Mouse (Mus musculus) heart, embryonic 14.5 days (tissue): ENCODE results near the gene Ube2h. TPM values are rescaled to one million over a fixed set of nuclear protein-coding genes. Genes with fewer than 3 reads are reported as not detected.

Experiments
- ATAC-seq: fragments of 200-750 bp; cut with Nextera tagmentation; 2 replicates; pipeline ENCODE4 v1.8.0; 2017; ENCODE audit warnings: low read depth, moderate TSS enrichment; ENCODE audit not compliant: insufficient number of reproducible peaks, insufficient read depth, low FRiP score
- H3K27ac ChIP-seq, 2 experiments: fragments of 200-500 bp in 1 of 2; fragments of 300-500 bp in 1 of 2; sonication (generic) in 1 of 2; replicated peaks in 1 of 2; 2 replicates each; pipeline ENCODE4 v1.5.1; 2012 to 2014; ENCODE audit warnings: low read depth in 2 of 2, low read length in 2 of 2, control low read depth in 1 of 2, mild to moderate bottlenecking in 1 of 2, mixed read lengths in 1 of 2; ENCODE audit not compliant: control insufficient read depth in 1 of 2, insufficient read depth in 1 of 2
- H3K27me3 ChIP-seq: fragments of 300-500 bp; sonication (generic); 2 replicates; pipeline ENCODE4 v1.6.1; 2014; ENCODE audit warnings: mild to moderate bottlenecking, low read length, control low read depth; ENCODE audit not compliant: control insufficient read depth, insufficient read depth
- H3K36me3 ChIP-seq: fragments of 300-500 bp; sonication (generic); 2 replicates; pipeline ENCODE4 v1.6.1; 2014; ENCODE audit warnings: mild to moderate bottlenecking, control low read depth, low read length, mixed read lengths; ENCODE audit not compliant: control insufficient read depth, insufficient read depth
- H3K4me1 ChIP-seq, 2 experiments: fragments of 200-500 bp in 1 of 2; fragments of 300-500 bp in 1 of 2; sonication (generic) in 1 of 2; 2 replicates each; pipeline ENCODE4 v1.6.1; 2012 to 2014; ENCODE audit warnings: low read length in 2 of 2, control low read depth in 1 of 2, mixed read lengths in 1 of 2; ENCODE audit not compliant: control insufficient read depth in 2 of 2, insufficient read depth in 2 of 2
- H3K4me2 ChIP-seq: fragments of 300-500 bp; sonication (generic); 2 replicates; pipeline ENCODE4 v1.6.1; 2014; ENCODE audit warnings: mild to moderate bottlenecking, low read length
- H3K4me3 ChIP-seq, 2 experiments: fragments of 200-500 bp in 1 of 2; fragments of 300-500 bp in 1 of 2; sonication (generic) in 1 of 2; 2 replicates each; pipeline ENCODE4 v1.5.1; 2012 to 2014; ENCODE audit warnings: low read length in 2 of 2, mild to moderate bottlenecking in 2 of 2, control low read depth in 1 of 2, low read depth in 1 of 2, moderate library complexity in 1 of 2; ENCODE audit not compliant: control insufficient read depth in 1 of 2, insufficient read depth in 1 of 2
- H3K9ac ChIP-seq: fragments of 300-500 bp; sonication (generic); 2 replicates; pipeline ENCODE4 v1.6.1; 2014; ENCODE audit warnings: mild to moderate bottlenecking, low read length
- H3K9me3 ChIP-seq: fragments of 300-500 bp; sonication (generic); 2 replicates; pipeline ENCODE4 v1.6.1; 2016; ENCODE audit warnings: low read length, control low read depth; ENCODE audit not compliant: control insufficient read depth
- WGBS: fragments of 180-500 bp; shearing (Covaris S2); extraction: QIAGEN DNeasy Blood & Tissue Kit; methylation state at CpG from one replicate; pipeline ENCODE4 v1.1.7; 2014; 5-methylcytosine and 5-hydroxymethylcytosine counted together
- polyA plus RNA-seq: library from polyadenylated mRNA; unstranded; fragments of >200 nt; fragmentation: Nextera tagmentation; extraction: Ambion mirVana; gene quantifications from 2 replicates; pipeline ENCODE4 v1.2.1, GENCODE M21; 2014

The Ube2h gene
- polyA plus RNA-seq, 1 experiment from 2014 or later, result 65.7 TPM

DNA sequence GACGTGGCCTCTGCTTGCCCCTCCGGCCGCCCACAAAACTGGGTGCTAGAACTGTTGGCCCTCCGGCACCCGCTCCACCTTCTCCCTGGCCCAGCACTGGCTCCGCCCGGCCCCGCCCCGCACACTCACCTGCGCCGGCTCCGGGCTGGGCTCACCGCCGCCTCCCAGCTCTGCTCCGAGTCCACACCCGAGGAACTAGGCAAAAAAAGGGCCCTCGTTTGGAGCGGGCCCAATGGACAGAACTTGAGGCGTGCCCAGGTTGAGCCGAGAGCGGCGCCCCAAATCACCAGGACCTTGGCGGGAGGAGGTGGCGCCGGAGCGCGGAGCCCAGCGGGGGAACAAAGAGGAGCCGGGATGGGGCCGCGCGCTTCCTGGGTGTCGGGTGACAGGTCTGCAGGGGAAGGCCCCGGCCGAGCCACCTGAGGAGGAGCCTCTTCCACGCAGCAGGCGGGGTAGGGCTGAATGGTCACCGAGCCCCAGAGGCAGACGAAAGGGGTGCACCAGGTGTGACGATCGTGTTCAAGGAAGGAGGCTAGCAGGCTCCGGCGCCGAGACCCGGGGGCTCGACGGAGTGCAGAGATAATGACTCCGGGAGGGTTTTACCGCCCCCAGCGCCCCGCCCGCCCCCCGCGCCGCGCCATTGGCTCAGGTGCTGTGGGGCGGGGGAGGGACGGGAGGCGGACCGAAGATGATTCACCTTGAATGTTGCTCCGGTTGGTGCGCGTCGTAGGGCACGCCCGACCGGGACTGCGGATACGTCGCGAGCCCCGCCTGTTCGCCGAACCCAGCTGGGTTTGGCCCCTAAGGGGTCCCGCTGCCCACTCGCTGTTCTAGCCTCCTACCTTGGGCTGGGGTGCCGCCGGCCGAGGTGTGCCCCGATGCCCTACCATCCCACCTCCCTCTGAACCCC lies 130.5 kb downstream of the Ube2h start:
- Histone ChIP-seq H3K4me1 (peaks cover 15 to 35% of the 10 kb centered on the region in 2 experiments; a peak in 3 of 4 replicates), H3K9me3 (no peaks in the 10 kb centered on the region), H3K9ac (peak overlapping the region; percentile 34; the same call in 1 of the 2 replicates), H3K27ac (no peak overlapping the region), H3K27me3 (peaks cover 97% of the 10 kb centered on the region), H3K36me3 (no peaks in the 10 kb centered on the region), H3K4me3 (peak overlapping the region; percentile 24 to 41), H3K4me2 (peak overlapping the region; percentile 66)
- ATAC-seq, result no peak
- 1% methylated on average over 80 of the region's 80 CpGs for WGBS

DNA sequence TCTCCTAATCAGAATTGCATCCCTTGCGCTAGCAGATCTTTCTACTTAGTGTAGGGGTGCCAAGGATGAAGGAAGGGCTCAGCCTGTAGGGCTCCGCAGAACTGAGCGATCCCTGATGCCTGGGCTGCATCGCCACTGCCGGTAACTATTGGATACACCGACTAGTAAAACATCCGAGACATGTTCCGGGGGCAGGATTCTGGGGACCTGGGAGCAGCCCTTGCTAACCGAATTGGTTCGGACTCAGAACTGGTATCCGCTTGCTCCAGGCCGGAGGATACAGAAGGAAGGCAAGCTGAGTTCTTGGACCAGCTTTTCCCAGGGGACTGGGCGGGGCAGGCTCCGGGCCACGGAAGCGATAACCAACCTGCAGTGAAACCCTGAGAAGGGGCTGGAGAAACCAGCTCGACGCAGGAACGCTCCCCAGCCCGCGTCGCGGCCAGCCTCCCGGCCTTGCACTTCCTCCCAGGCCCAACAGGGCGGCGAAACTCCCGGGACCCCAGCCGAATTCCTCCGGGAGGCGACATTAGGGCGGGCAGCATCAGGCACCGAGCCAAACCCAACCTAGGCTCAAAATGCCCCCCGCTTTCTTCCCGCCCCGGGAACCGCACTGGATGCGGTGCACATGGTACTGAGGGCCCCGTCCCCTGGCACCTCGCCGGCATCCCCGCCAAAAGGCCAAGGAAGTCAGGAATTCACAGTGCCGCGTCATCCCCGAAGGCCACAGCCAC lies 131.4 kb downstream of the Ube2h start:
- H3K36me3 ChIP-seq, result no peaks in the 10 kb centered on the region
- no peak for ATAC-seq
- H3K27ac ChIP-seq, result no peak overlapping the region
- peak overlapping the region; percentile 24 to 41; a peak in 3 of 4 replicates for H3K4me3 ChIP-seq
- H3K4me1 ChIP-seq, result peaks cover 15 to 35% of the 10 kb centered on the region in 2 experiments; a peak in 3 of 4 replicates
- H3K9ac ChIP-seq, result peak overlapping the region; percentile 4; the same call in 1 of the 2 replicates
- peaks cover 96% of the 10 kb centered on the region for H3K27me3 ChIP-seq
- 1% methylated on average over 44 of the region's 44 CpGs for WGBS
- peak overlapping the region; percentile 66 for H3K4me2 ChIP-seq
- no peaks in the 10 kb centered on the region for H3K9me3 ChIP-seq

DNA sequence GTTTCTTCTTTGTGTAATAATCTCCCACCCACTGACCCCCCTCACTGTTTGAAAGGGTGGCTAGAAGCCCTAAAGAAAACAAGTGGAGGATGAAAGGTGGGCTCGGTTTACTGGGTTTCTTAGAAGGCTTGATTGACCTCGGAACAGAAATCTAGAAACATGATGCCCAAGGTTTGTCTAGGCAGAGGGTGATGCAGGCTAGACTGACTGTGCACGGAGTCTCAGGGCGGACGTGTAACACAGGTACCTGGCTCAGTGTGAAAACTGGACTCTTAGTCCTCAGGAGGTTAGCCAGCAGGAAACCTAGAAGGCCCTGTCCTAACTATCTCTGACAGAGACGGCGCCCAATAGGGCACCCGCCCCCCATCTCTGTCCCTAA lies 131.9 kb downstream of the Ube2h start:
- whole genome bisulfite sequencing, result 9% methylated on average over 8 of the region's 8 CpGs

DNA sequence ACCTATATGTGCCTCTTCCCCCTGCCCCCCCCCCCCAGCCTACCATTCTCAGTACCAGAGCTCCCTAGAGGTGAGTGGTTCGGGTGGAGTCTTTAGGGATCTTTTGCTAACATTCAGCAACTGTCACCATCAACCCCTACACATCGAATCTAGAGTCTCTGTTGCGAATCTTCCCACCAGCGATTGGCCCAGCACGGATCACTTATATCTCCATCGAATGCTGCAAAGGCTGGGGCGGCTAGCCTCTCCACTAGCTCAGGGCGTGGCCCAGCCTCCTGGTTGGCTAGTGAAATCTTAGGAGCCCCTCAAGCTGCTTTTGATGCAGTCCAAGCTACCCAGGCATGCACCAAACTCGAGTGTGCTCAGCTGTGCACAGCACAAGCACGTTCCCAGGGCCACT lies 132.4 kb downstream of the Ube2h start:
- Histone ChIP-seq H3K36me3 (no peaks in the 10 kb centered on the region), H3K27ac (no peak overlapping the region), H3K27me3 (peaks cover 92% of the 10 kb centered on the region), H3K4me3 (no peak overlapping the region), H3K9ac (no peak overlapping the region), H3K4me1 (peaks cover 15 to 41% of the 10 kb centered on the region in 2 experiments; a peak in 3 of 4 replicates), H3K9me3 (no peaks in the 10 kb centered on the region), H3K4me2 (no peak overlapping the region)
- no peak for ATAC-seq
- WGBS, result 28% methylated on average over 10 of the region's 10 CpGs

More for the DNA sequence above, 131.9 kb downstream of the Ube2h start:
- no peaks in the 10 kb centered on the region for H3K36me3 ChIP-seq
- no peak overlapping the region for H3K9ac ChIP-seq
- no peak for ATAC-seq
- no peak overlapping the region for H3K27ac ChIP-seq
- H3K4me2 ChIP-seq, result no peak overlapping the region
- H3K4me3 ChIP-seq, result no peak overlapping the region
- H3K4me1 ChIP-seq, result peaks cover 15 to 37% of the 10 kb centered on the region in 2 experiments; a peak in 3 of 4 replicates
- no peaks in the 10 kb centered on the region for H3K9me3 ChIP-seq
- H3K27me3 ChIP-seq, result peaks cover 97% of the 10 kb centered on the region

DNA sequence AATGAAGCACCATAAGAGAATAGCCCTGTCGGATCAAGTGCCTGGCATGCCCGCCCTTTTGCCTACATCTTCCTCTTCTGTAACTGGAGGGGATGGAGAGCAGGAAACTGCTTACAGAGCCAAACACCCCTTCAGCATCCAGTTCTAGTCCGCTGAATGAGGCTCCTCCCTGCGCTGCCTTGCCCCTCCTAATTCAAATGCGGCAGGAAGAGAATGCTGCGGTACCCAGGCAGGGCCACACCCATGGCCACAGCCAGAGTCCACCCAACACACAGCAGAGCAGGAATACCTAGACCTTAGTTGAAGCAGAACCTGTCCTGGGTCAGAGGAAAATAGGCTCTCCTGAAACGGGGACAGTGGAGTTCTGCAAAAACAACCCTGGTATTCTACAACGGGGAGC lies 133.1 kb downstream of the Ube2h start:
- Histone ChIP-seq H3K4me2 (no peak overlapping the region), H3K9ac (no peak overlapping the region), H3K27me3 (peaks cover 85% of the 10 kb centered on the region), H3K4me3 (no peak overlapping the region), H3K4me1 (peaks cover 15 to 40% of the 10 kb centered on the region in 2 experiments; a peak in 3 of 4 replicates), H3K9me3 (no peaks in the 10 kb centered on the region), H3K27ac (no peak overlapping the region), H3K36me3 (no peaks in the 10 kb centered on the region)
- WGBS, result 20% methylated on average over 8 of the region's 8 CpGs
- no peak for ATAC-seq

DNA sequence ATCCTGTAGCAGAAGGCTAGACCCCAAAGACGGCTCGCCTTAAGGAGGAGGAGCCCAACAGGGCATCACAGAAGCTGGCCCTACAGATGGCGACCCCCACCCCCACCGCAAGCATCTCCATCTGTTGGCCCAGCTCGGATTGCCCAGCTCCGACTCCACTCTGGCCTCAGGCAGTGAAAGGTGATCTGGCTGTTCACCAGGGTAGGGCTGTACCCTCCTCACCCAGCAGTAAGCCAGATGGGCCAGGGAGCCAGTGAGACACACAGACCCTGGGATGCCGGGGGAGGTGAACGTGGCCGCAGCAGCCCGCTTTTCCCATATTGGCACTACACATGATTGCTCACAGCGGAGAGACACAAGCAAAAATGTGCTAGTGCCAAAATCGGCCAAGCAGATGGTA lies 135.2 kb downstream of the Ube2h start:
- Histone ChIP-seq H3K4me1 (peaks cover 11 to 24% of the 10 kb centered on the region in 2 experiments; a peak in 3 of 4 replicates), H3K9ac (no peak overlapping the region), H3K9me3 (no peaks in the 10 kb centered on the region), H3K36me3 (no peaks in the 10 kb centered on the region), H3K4me3 (no peak overlapping the region), H3K27ac (no peak overlapping the region), H3K27me3 (peaks cover 65% of the 10 kb centered on the region), H3K4me2 (no peak overlapping the region)
- 75% methylated on average over 12 of the region's 12 CpGs for WGBS
- ATAC-seq, result no peak

DNA sequence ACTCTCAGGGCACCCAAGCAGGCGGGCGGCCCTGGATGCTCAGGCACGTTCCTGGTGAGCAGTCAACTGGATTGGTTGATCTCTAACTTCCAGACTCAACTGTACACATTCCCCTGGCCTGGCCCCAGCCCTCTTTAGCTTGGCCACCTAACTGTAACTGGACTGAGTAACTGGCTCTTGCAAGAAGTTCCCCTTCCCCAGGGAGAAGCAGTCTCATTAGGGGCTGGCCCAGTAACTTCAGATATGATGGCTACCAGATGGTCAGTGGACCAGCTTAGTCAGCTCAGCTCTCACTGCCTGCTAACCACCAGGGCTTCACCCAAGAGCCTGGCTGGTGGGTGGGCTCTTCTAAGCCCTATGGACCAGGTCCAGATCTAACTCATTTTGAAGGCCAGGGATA lies 136.1 kb downstream of the Ube2h start:
- Histone ChIP-seq H3K27me3 (peaks cover 56% of the 10 kb centered on the region), H3K4me1 (peaks cover 5 to 15% of the 10 kb centered on the region in 2 experiments; a peak in 3 of 4 replicates)
- ATAC-seq, result no peak

More for the DNA sequence above, 136.1 kb downstream of the Ube2h start:
- Histone ChIP-seq H3K36me3 (no peaks in the 10 kb centered on the region), H3K9me3 (no peaks in the 10 kb centered on the region), H3K4me3 (no peak overlapping the region), H3K9ac (no peak overlapping the region), H3K4me2 (no peak overlapping the region), H3K27ac (no peak overlapping the region)
- WGBS, result 83% methylated on average over 3 of the region's 3 CpGs
